Mouse (Mus musculus) kidney, embryonic 15.5 days (tissue): ENCODE results near the gene Psg18. TPM values are rescaled to one million over a fixed set of nuclear protein-coding genes. Genes with fewer than 3 reads are reported as not detected.
"Not testable (repeated sequence)": the region's sequence is repeated elsewhere in the genome, so short reads cannot be mapped to it uniquely, and the experiment has no call there.

Source experiments
- ATAC-seq: fragments of 200-750 bp; cut with Nextera tagmentation; replicated peaks from 2 replicates; pipeline ENCODE4 v1.8.0; 2017; ENCODE audit warnings: moderate TSS enrichment; ENCODE audit not compliant: low FRiP score
- H3K27ac ChIP-seq: fragments of 300-500 bp; sonication (generic); 2 replicates; pipeline ENCODE4 v1.5.1; 2015; ENCODE audit warnings: mild to moderate bottlenecking, inconsistent platforms
- H3K27me3 ChIP-seq: fragments of 300-500 bp; sonication (generic); 2 replicates; pipeline ENCODE4 v1.6.1; 2015; ENCODE audit warnings: inconsistent platforms
- H3K36me3 ChIP-seq: fragments of 300-500 bp; sonication (generic); 2 replicates; pipeline ENCODE4 v1.6.1; 2015; ENCODE audit warnings: inconsistent platforms
- H3K4me1 ChIP-seq: fragments of 300-500 bp; sonication (generic); 2 replicates; pipeline ENCODE4 v1.6.1; 2015; ENCODE audit warnings: inconsistent platforms
- H3K4me2 ChIP-seq: fragments of 300-500 bp; sonication (generic); 2 replicates; pipeline ENCODE4 v1.6.1; 2015; ENCODE audit warnings: moderate library complexity, mild to moderate bottlenecking, inconsistent platforms
- H3K4me3 ChIP-seq: fragments of 300-500 bp; sonication (generic); replicated peaks from 2 replicates; pipeline ENCODE4 v1.5.1; 2015; ENCODE audit warnings: mild to moderate bottlenecking, inconsistent platforms
- H3K9ac ChIP-seq: fragments of 300-500 bp; sonication (generic); 2 replicates; pipeline ENCODE4 v1.6.1; 2015; ENCODE audit warnings: mild to moderate bottlenecking, inconsistent platforms
- H3K9me3 ChIP-seq: fragments of 300-500 bp; sonication (generic); replicated peaks from 2 replicates; pipeline ENCODE4 v1.6.1; 2016; ENCODE audit warnings: inconsistent platforms
- WGBS: fragments of 180-500 bp; shearing (Covaris S2); methylation state at CpG from one replicate; pipeline ENCODE4 v1.1.7; 2015; ENCODE audit warnings: mixed read lengths; 5-methylcytosine and 5-hydroxymethylcytosine counted together
- polyA plus RNA-seq: library from polyadenylated mRNA; unstranded; fragments of >200 nt; fragmentation: Nextera tagmentation; extraction: Ambion mirVana; gene quantifications from 2 replicates; pipeline ENCODE4 v1.2.1, GENCODE M21; 2015

The Psg18 gene
- polyA plus RNA-seq, result not detected in 2 replicates

- not testable (repeated sequence) for H3K4me2 ChIP-seq, H3K9ac ChIP-seq, H3K4me3 ChIP-seq, H3K9me3 ChIP-seq, H3K27me3 ChIP-seq, H3K36me3 ChIP-seq, H3K27ac ChIP-seq, H3K4me1 ChIP-seq, ATAC-seq
- WGBS, result 73% methylated on average over 3 of the region's 3 CpGs
Observed at GRCm38 (mm10) chr7:18354909-18355308, at the start of gene Psg18. Gene Psg18 (minus strand): TSS chr7:18355009.

- Histone ChIP-seq H3K27ac (no peak overlapping the region), H3K9ac (no peak overlapping the region), H3K4me2 (no peak overlapping the region), H3K4me1 (no peaks in the 10 kb centered on the region), H3K9me3 (peaks cover 7% of the 10 kb centered on the region; the same call in 1 of the 2 replicates), H3K27me3 (no peaks in the 10 kb centered on the region), H3K36me3 (no peaks in the 10 kb centered on the region), H3K4me3 (no peak overlapping the region)
- no peak for ATAC-seq
- WGBS, result 40% methylated on average over 11 of the region's 11 CpGs
Observed at GRCm38 (mm10) chr7:18403407-18403806, 48.6 kb upstream of the Psg18 start.

DNA sequence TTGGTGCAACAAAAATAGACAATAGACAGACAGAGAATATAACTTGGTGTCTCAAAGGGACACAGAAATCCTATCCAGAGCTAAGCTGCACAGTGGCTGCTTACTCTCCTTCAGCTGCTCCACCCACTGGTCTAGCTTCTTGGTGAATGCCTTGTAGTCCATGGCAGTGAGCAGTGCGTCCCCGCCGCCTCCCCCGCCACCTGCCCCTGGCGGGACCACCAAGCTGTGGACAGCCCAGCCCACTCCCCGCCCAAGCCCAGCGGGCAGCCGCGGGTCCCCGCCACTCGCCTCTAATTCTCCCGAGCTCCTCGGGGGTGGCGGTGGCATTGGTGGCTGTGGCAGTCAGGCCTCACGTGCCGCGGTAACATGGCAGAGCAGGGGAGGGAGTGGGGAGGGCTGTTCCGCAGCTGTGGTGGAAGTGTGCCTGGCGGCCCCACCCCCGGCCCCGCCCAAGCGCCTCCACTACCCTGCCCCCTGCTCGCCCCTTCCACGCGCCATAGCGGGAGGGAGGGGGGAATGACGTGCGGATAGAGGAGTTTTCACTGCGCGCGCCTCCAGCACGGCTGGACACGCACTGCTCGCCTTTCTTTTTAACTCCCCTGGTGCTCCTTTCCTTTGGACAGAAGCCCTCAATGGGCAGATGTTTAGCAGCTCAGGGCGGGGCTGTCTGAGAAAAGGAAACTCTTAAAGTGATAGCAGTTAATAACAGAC, 47.9 kb upstream of the Psg18 start:
- 0 out of 2 replicates have a peak, but pooled peaks have one; percentile 36 for ATAC-seq
- H3K4me1 ChIP-seq, result no peaks in the 10 kb centered on the region
- WGBS, result 43% methylated on average over 30 of the region's 35 CpGs

GRCm38 (mm10) chr7:18391483-18391882, 36.7 kb upstream of the Psg18 start:
- not testable (repeated sequence) for H3K27me3 ChIP-seq, H3K4me3 ChIP-seq, H3K9ac ChIP-seq, H3K4me2 ChIP-seq, H3K27ac ChIP-seq, ATAC-seq, H3K4me1 ChIP-seq, H3K36me3 ChIP-seq
- 0 out of 2 replicates have a peak, but pooled peaks cover 12% of the 10 kb centered on the region for H3K9me3 ChIP-seq
- 74% methylated on average over 4 of the region's 4 CpGs for WGBS

More for the DNA sequence above, 47.9 kb upstream of the Psg18 start:
- H3K36me3 ChIP-seq, result no peaks in the 10 kb centered on the region
- no peak overlapping the region; the same call in 1 of the 2 replicates for H3K4me3 ChIP-seq
- H3K9me3 ChIP-seq, result peaks cover 7% of the 10 kb centered on the region; the same call in 1 of the 2 replicates
- H3K27ac ChIP-seq, result no peak overlapping the region
- H3K4me2 ChIP-seq, result no peak overlapping the region
- no peaks in the 10 kb centered on the region for H3K27me3 ChIP-seq
- no peak overlapping the region for H3K9ac ChIP-seq

GRCm38 (mm10) chr7:18378295-18378694, 23.5 kb upstream of the Psg18 start:
- H3K4me2 ChIP-seq, result no peak overlapping the region
- H3K36me3 ChIP-seq, result no peaks in the 10 kb centered on the region
- no peak for ATAC-seq
- no peaks in the 10 kb centered on the region for H3K4me1 ChIP-seq
- no peak overlapping the region for H3K9ac ChIP-seq
- 39% methylated on average over 2 of the region's 2 CpGs for WGBS
- no peak overlapping the region for H3K27ac ChIP-seq
- peaks cover 20% of the 10 kb centered on the region; the same call in 1 of the 2 replicates for H3K9me3 ChIP-seq
- H3K4me3 ChIP-seq, result no peak overlapping the region
- no peaks in the 10 kb centered on the region for H3K27me3 ChIP-seq

GRCm38 (mm10) chr7:18335411-18335810, 19.4 kb downstream of the Psg18 start:
- not testable (repeated sequence) for H3K4me2 ChIP-seq, H3K9ac ChIP-seq, H3K4me1 ChIP-seq, H3K36me3 ChIP-seq, H3K4me3 ChIP-seq, H3K27me3 ChIP-seq, H3K9me3 ChIP-seq, H3K27ac ChIP-seq, ATAC-seq
- 78% methylated on average over 6 of the region's 6 CpGs for WGBS

Other genes with a start within 250 kb of the Psg18 start
- gene Igfl3, start 178.5 kb downstream of the Psg18 start, polyA plus RNA-seq, result not detected in 2 replicates
- gene Mill1, start 109.7 kb downstream of the Psg18 start, polyA plus RNA-seq, result not detected in 2 replicates
- gene Psg28, start 77.0 kb upstream of the Psg18 start, polyA plus RNA-seq, result not detected in 2 replicates
- not detected in 2 replicates for gene Psg26, start 129.2 kb upstream of the Psg18 start, polyA plus RNA-seq
- gene Psg25, start 177.3 kb upstream of the Psg18 start, polyA plus RNA-seq, result not detected in 2 replicates
- gene Psg27, start 212.3 kb upstream of the Psg18 start, polyA plus RNA-seq, result not detected in 2 replicates